Mouse (Mus musculus) heart, adult 2 months (tissue): Measurements from ENCODE around the gene Trp53i11.

Experiments used
- CTCF ChIP-seq: fragments of 200-600 bp; IDR thresholded peaks from 2 replicates; pipeline ENCODE4 v1.8.1; 2022; ENCODE audit warnings: antibody characterized with exemption, mild to moderate bottlenecking, moderate library complexity
- POLR2A ChIP-seq: fragments of 200-500 bp; IDR thresholded peaks from 2 replicates; pipeline ENCODE4 v1.6.1; 2011; ENCODE audit warnings: mild to moderate bottlenecking, low read depth, low read length, control low read depth; ENCODE audit not compliant: insufficient read depth

GRCm38 (mm10) chr2:93182859-93183258 lies 4.5 kb upstream of the Trp53i11 start:
- no peak for TF ChIP-seq CTCF
- no peak for TF ChIP-seq POLR2A
